In the genomic region with DNA sequence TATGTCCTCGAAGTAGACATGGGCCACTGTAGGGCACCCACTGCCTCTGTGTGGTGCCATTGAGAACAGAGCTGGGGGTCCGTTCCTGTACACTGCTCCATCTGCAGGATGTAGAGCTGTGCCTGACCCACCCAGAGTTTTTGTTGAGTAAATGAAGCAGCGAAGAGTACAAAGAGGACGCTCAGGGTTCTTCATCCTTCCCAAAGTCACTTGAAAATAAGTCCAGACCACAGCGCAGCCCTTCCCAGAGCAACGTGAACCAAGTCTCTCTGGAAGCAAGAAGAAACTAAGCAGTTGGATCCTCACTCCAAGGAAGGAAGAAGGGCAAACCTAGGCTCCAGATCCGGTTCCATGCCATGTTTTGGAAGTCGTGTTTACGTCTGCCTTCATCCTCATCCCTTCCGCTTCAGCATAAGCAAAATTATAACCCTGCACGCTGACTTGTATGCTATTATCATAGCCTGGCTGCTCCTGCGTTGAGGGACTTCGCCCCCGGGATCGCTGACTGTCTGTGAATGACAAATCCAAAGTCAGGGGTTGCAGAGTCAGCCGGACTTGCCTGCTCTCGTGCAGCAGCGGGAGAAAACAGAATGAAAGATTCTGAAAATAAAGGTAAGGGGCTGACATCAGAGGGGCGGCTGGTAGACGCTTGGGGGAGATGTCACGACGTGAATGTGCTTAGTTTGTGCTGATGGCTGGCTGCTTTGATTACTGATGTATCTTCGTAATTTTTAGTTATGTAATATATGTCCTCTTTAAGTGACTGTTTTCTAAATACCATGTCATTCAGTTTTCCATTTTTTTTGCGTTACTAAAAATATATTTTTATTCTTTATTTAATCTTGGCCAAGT, we compare ENCODE assay signal across 7 mouse cellular contexts. TPM values are rescaled to one million over a fixed set of nuclear protein-coding genes. Genes with fewer than 3 reads are reported as not detected.
DNase-seq lines count a peak whose midpoint lies in the region; ATAC-seq lines count a peak whose summit lies in the region.

No protein-coding gene starts in this region.

- no peak overlapping the region for H3K9ac ChIP-seq in intestine, embryonic 16.5 days (ENCODE audit: low read depth, low read length)

- no peak overlapping the region for H3K27ac ChIP-seq in intestine, embryonic 16.5 days (ENCODE audit: low read length)

- H3K36me3 ChIP-seq in intestine, embryonic 16.5 days (ENCODE audit: control insufficient read depth, insufficient read depth, low read length), result no peaks in the 10 kb centered on the region

- 10% methylated on average over 24 of the region's 24 CpGs for WGBS in intestine, embryonic 16.5 days

- intact Hi-C loops in left cerebral cortex, postnatal 10 days (cut with DNase I), result no loop called here

- peak overlapping the region; percentile 47 for H3K4me3 ChIP-seq in intestine, embryonic 16.5 days (ENCODE audit: low read length)

- no peaks in the 10 kb centered on the region; the same call in 1 of the 2 replicates for H3K27me3 ChIP-seq in intestine, embryonic 16.5 days (replicated peaks; ENCODE audit: control insufficient read depth, insufficient read depth, low read length)

- ATAC-seq in common myeloid progenitor, adult 5-6 weeks (replicated peaks; ENCODE audit: low read depth, poor library complexity, severe bottlenecking), result peak; percentile 56
- ATAC-seq in granulocyte monocyte progenitor cell, adult 5-6 weeks (replicated peaks; ENCODE audit: poor library complexity, severe bottlenecking), result peak; percentile 50
- peak; percentile 74 for ATAC-seq in intestine, embryonic 16.5 days
- ATAC-seq in megakaryocyte progenitor cell, adult 5-6 weeks (replicated peaks; ENCODE audit: poor library complexity), result peak; percentile 53

- peak; percentile 17 to 35 for DNase-seq in adrenal gland, postnatal 36 days
- DNase-seq in left cerebral cortex, postnatal 10 days (ENCODE audit: extremely low spot score in 1 of 2, low spot score in 2 of 2), result peak; percentile 59 to 81
- peak; percentile 13 for DNase-seq in spleen, adult 12 weeks (ENCODE audit: low spot score)

- H3K9me3 ChIP-seq in intestine, embryonic 16.5 days (ENCODE audit: control insufficient read depth, low read length), result 0 out of 2 replicates have a peak, but pooled peaks cover 5% of the 10 kb centered on the region

- peaks cover 11% of the 10 kb centered on the region for H3K4me1 ChIP-seq in intestine, embryonic 16.5 days (ENCODE audit: control insufficient read depth, insufficient read depth, low read length)

- peak overlapping the region; percentile 81 for H3K4me2 ChIP-seq in intestine, embryonic 16.5 days (ENCODE audit: low read depth, low read length)

RNA-seq across cellular contexts. Expression of a gene that starts 11.3 kb away (rescaled TPM):
- 1 to 10 TPM; 3.3 to 5.2 TPM for total RNA-seq in adrenal gland, postnatal 36 days (2021)
- total RNA-seq in common myeloid progenitor, adult 5-6 weeks (2017), result 31.4 and 40.4 TPM in 2 replicates
- total RNA-seq in granulocyte monocyte progenitor cell, adult 5-6 weeks (2014; fragmentation: Nextera tagmentation), result 7.3 and 12.5 TPM in 2 replicates
- total RNA-seq in granulocyte monocyte progenitor cell, adult 5-6 weeks (2017), result 15.4 and 24.3 TPM in 2 replicates
- polyA plus RNA-seq in intestine, embryonic 16.5 days (2015; fragmentation: Nextera tagmentation; extraction: Ambion mirVana), result 1.1 and 1.3 TPM in 2 replicates
- total RNA-seq in left cerebral cortex, postnatal 10 days (2021), result 100 to 1,000 TPM; 278 to 284 TPM
- total RNA-seq in megakaryocyte progenitor cell, adult 5-6 weeks (2015), result 15.7 and 22.1 TPM in 2 replicates
- total RNA-seq in megakaryocyte progenitor cell, adult 5-6 weeks (2017), result 17.6 and 21.6 TPM in 2 replicates

Comparison
In these comparisons a context has a peak if more than half of its experiments do, and no peak if none do; other contexts are left out.
1. DNase-seq: peak in every context shown above with its lines; median percentile 70 in left cerebral cortex, postnatal 10 days; 26 in adrenal gland, postnatal 36 days; 13 in spleen, adult 12 weeks.